Mouse (Mus musculus) MEL (cell line): Measurements from ENCODE around the gene Galns. TPM values are rescaled to one million over a fixed set of nuclear protein-coding genes. Genes with fewer than 3 reads are reported as not detected.

Experiments
- DNase-seq: peaks from one replicate; pipeline ENCODE4 v3.0.0; 2011; ENCODE audit warnings: low read depth, low spot score
- H3K27ac ChIP-seq: 2 replicates; pipeline ENCODE4 v1.5.1; 2012; ENCODE audit warnings: low read depth, mild to moderate bottlenecking, control low read depth, low read length, moderate library complexity; ENCODE audit not compliant: control insufficient read depth
- H3K27me3 ChIP-seq, 2 experiments: fragments of 150-350 bp in 1 of 2; sonication (generic) in 1 of 2; 2 replicates each; pipeline ENCODE4 v1.6.1; 2012; ENCODE audit warnings: low read length in 2 of 2, mild to moderate bottlenecking in 2 of 2, improper control_type of control experiment in 1 of 2, moderate library complexity in 1 of 2; ENCODE audit not compliant: insufficient read depth in 2 of 2, control insufficient read depth in 1 of 2
- H3K36me3 ChIP-seq, 2 experiments: 2 replicates each; pipeline ENCODE4 v1.6.1; 2012 to 2014; ENCODE audit warnings: low read length in 2 of 2, improper control_type of control experiment in 1 of 2, inconsistent platforms in 1 of 2, mild to moderate bottlenecking in 1 of 2; ENCODE audit not compliant: insufficient read depth in 2 of 2, control insufficient read depth in 1 of 2
- H3K4me1 ChIP-seq, 2 experiments: fragments of 150-350 bp in 1 of 2; sonication (generic) in 1 of 2; 2 replicates each; pipeline ENCODE4 v1.6.1; 2012; ENCODE audit warnings: low read length in 2 of 2, improper control_type of control experiment in 1 of 2, mild to moderate bottlenecking in 1 of 2; ENCODE audit not compliant: insufficient read depth in 2 of 2, control insufficient read depth in 1 of 2
- H3K4me3 ChIP-seq, 2 experiments: fragments of 150-350 bp in 1 of 2; sonication (generic) in 1 of 2; 2 replicates each; pipeline ENCODE4 v1.5.1; 2012; ENCODE audit warnings: low read depth in 2 of 2, low read length in 2 of 2, mild to moderate bottlenecking in 2 of 2, moderate library complexity in 2 of 2, control low read depth in 1 of 2, improper control_type of control experiment in 1 of 2; ENCODE audit not compliant: control insufficient read depth in 1 of 2, insufficient read depth in 1 of 2
- H3K79me2 ChIP-seq: 2 replicates; pipeline ENCODE4 v1.6.1; 2012; ENCODE audit warnings: mild to moderate bottlenecking, low read length, moderate library complexity; ENCODE audit not compliant: control insufficient read depth, poor library complexity, insufficient read depth
- H3K9ac ChIP-seq: 2 replicates; pipeline ENCODE4 v1.6.1; 2012; ENCODE audit warnings: low read depth, mild to moderate bottlenecking, control low read depth, low read length, moderate library complexity; ENCODE audit not compliant: control insufficient read depth, poor library complexity, severe bottlenecking
- H3K9me3 ChIP-seq: fragments of 150-350 bp; sonication (generic); replicated peaks from 2 replicates; pipeline ENCODE4 v1.6.1; 2012; ENCODE audit warnings: mild to moderate bottlenecking, low read length, improper control_type of control experiment, moderate library complexity; ENCODE audit not compliant: insufficient read depth
- BHLHE40 ChIP-seq: IDR thresholded peaks from 2 replicates; pipeline ENCODE4 v1.6.1; 2012; ENCODE audit warnings: low read depth, mild to moderate bottlenecking, inconsistent platforms, low read length, improper control_type of control experiment, borderline replicate concordance
- CHD1 ChIP-seq: IDR thresholded peaks from 2 replicates; pipeline ENCODE4 v1.6.1; 2012; ENCODE audit warnings: low read depth, mild to moderate bottlenecking, inconsistent platforms, low read length, improper control_type of control experiment
- E2F4 ChIP-seq: IDR thresholded peaks from 2 replicates; pipeline ENCODE4 v1.6.1; 2011; ENCODE audit warnings: low read depth, low read length, improper control_type of control experiment, borderline replicate concordance
- EP300 ChIP-seq, 2 experiments: IDR thresholded peaks; 2 replicates each; pipeline ENCODE4 v1.6.1; 2011; ENCODE audit warnings: improper control_type of control experiment in 2 of 2, low read length in 2 of 2, low read depth in 1 of 2, mild to moderate bottlenecking in 1 of 2
- GABPA ChIP-seq: IDR thresholded peaks from 2 replicates; pipeline ENCODE4 v1.6.1; 2012; ENCODE audit warnings: low read depth, mild to moderate bottlenecking, inconsistent platforms, low read length, improper control_type of control experiment, moderate library complexity
- HCFC1 ChIP-seq: IDR thresholded peaks from 2 replicates; pipeline ENCODE4 v1.6.1; 2012; ENCODE audit warnings: low read depth, mild to moderate bottlenecking, inconsistent platforms, low read length, improper control_type of control experiment, moderate library complexity
- KAT2A ChIP-seq: conservative IDR thresholded peaks from 2 replicates; pipeline ENCODE4 v1.6.1; 2012; ENCODE audit warnings: low read depth, low read length, improper control_type of control experiment, inconsistent platforms
- MXI1 ChIP-seq: IDR thresholded peaks from 2 replicates; pipeline ENCODE4 v1.6.1; 2011; ENCODE audit warnings: mild to moderate bottlenecking, low read depth, low read length, improper control_type of control experiment
- MYC ChIP-seq: IDR thresholded peaks from 2 replicates; pipeline ENCODE4 v1.6.1; 2011; ENCODE audit warnings: low read depth, mild to moderate bottlenecking, low read length, improper control_type of control experiment, moderate library complexity
- NRF1 ChIP-seq: IDR thresholded peaks from 2 replicates; pipeline ENCODE4 v1.6.1; 2014; ENCODE audit warnings: low read depth, mild to moderate bottlenecking, inconsistent platforms, low read length, improper control_type of control experiment, moderate library complexity; ENCODE audit not compliant: poor library complexity, insufficient read depth, severe bottlenecking
- TAL1 ChIP-seq: IDR thresholded peaks from 2 replicates; pipeline ENCODE4 v1.6.1; 2012; ENCODE audit warnings: mild to moderate bottlenecking, inconsistent platforms, low read length, moderate library complexity, mixed read lengths
- TBP ChIP-seq: IDR thresholded peaks from 2 replicates; pipeline ENCODE4 v1.8.0; 2011; ENCODE audit warnings: low read depth, low read length, improper control_type of control experiment
- TCF12 ChIP-seq: IDR thresholded peaks from 2 replicates; pipeline ENCODE4 v1.6.1; 2014; ENCODE audit warnings: low read depth, mild to moderate bottlenecking, inconsistent platforms, low read length, improper control_type of control experiment, moderate library complexity
- UBTF ChIP-seq: IDR thresholded peaks from 2 replicates; pipeline ENCODE4 v1.6.1; 2012; ENCODE audit warnings: low read depth, mild to moderate bottlenecking, inconsistent platforms, low read length, improper control_type of control experiment, moderate library complexity, borderline replicate concordance; ENCODE audit not compliant: insufficient read depth
- ZC3H11A ChIP-seq: IDR thresholded peaks from 2 replicates; pipeline ENCODE4 v1.6.1; 2012; ENCODE audit warnings: low read depth, mild to moderate bottlenecking, inconsistent platforms, low read length, improper control_type of control experiment
- ZMIZ1 ChIP-seq: IDR thresholded peaks from 2 replicates; pipeline ENCODE4 v1.6.1; 2012; ENCODE audit warnings: low read depth, mild to moderate bottlenecking, inconsistent platforms, low read length, improper control_type of control experiment, moderate library complexity
- polyA plus RNA-seq, 2 experiments: library from polyadenylated mRNA; stranded (reverse) in 1 of 2; unstranded in 1 of 2; fragments of >175 nt in 1 of 2; fragments of >200 nt in 1 of 2; gene quantifications; 2 replicates each; pipeline versions ENCODE4 v1.2.1 to v1.2.4; 2012; ENCODE audit warnings: low replicate concordance in 2 of 2, low read depth in 1 of 2; ENCODE audit not compliant: insufficient read length in 2 of 2, insufficient read depth in 1 of 2, missing spikeins in 1 of 2
- total RNA-seq: library from RNA; depleted of rRNA; stranded (reverse); fragments of 300-350 nt; gene quantifications from 2 replicates; pipeline ENCODE4 v1.2.3, GENCODE M21; 2012

Gene Galns
- total and polyA plus RNA-seq, 3 experiments = 1.7 to 3.0 TPM; not detected in 1

DNA sequence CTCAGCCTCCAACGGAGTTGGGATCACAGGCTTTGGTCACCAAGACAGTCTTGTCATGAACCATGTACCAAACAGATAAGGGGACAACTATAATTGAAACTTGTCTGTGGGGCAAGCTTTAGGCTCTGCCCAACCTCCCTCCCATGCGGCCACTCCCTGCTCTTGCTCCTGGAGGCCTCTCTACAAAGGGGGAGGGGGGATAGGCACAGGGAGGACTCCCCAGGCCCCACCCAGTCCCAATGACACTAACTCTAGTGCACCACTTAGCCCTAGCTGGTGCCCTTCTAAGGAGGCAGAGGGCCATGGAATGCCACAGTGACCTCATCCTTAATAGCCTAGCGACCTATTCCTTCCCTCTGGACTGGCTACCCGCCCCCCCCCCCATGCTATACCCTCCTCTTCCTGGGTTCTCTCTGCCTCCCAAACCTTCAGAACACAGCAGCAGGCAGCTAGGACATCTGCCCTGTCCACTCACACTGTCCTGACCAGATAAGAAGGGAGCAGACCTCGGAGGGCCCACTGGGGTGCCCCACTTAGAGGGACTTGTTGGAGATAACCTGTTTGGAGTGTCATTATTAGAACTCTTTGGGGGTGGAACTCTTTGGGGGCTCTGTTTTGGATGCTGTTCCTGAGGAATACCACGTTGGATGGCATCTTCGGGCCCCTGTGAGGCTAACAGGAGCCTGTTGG lies 65.1 kb downstream of the Galns start:
- TF ChIP-seq E2F4 (no peak), MXI1 (no peak), TCF12 (no peak), GABPA (no peak), TAL1 (no peak), EP300 (IDR thresholded peaks at IDR 0.05; ENCODE audit: low read depth in 1 of 2, low read length in 2 of 2) (no peak), ZMIZ1 (no peak), UBTF (no peak), BHLHE40 (no peak), HCFC1 (no peak), NRF1 (no peak)
- Histone ChIP-seq H3K4me3 (no peak overlapping the region), H3K36me3 (peaks cover 3 to 27% of the 10 kb centered on the region in 2 experiments; a peak in 2 of 4 replicates), H3K79me2 (peaks cover 83% of the 10 kb centered on the region), H3K9ac (no peak overlapping the region), H3K27ac (no peak overlapping the region), H3K9me3 (no peaks in the 10 kb centered on the region), H3K27me3 (no peaks in the 10 kb centered on the region), H3K4me1 (peaks cover 0 to 27% of the 10 kb centered on the region in 2 experiments; a peak in 3 of 4 replicates)
- DNase-seq = no peak

DNA sequence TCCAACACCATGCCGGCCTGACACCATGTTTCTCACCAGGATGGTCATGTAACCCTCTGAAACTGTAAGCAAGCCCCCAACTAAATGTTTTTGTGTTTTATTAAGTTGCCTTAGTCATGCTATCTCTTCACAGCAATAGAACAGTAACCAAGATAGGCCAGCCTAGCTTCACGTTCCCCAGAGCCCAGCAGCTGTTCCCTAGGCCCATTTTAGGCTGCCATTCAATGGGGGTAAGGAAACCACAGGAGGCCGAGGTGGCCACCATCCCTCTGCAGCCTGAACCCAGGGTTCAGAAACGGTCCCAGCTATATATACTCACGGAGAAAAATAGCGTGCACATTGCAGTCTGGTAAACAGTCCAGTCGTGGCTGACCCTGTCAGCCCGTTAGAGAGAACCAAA lies 67.1 kb downstream of the Galns start:
- H3K27ac ChIP-seq = no peak overlapping the region
- no peaks in the 10 kb centered on the region for H3K9me3 ChIP-seq
- no peak overlapping the region for H3K4me3 ChIP-seq
- H3K4me1 ChIP-seq = peaks cover 0 to 27% of the 10 kb centered on the region in 2 experiments; a peak in 3 of 4 replicates
- TF ChIP-seq CHD1 = no peak
- TF ChIP-seq MYC = no peak
- no peak for TF ChIP-seq E2F4
- TF ChIP-seq KAT2A = no peak
- TF ChIP-seq NRF1 = no peak
- no peak for TF ChIP-seq MXI1
- no peak for TF ChIP-seq TBP
- no peak for TF ChIP-seq GABPA
- TF ChIP-seq BHLHE40 = no peak
- no peak for TF ChIP-seq ZC3H11A
- H3K27me3 ChIP-seq = no peaks in the 10 kb centered on the region
- no peak overlapping the region for H3K9ac ChIP-seq
- no peak for DNase-seq
- peaks cover 7 to 25% of the 10 kb centered on the region in 2 experiments; a peak in 3 of 4 replicates for H3K36me3 ChIP-seq
- peaks cover 74% of the 10 kb centered on the region for H3K79me2 ChIP-seq
